Mouse (Mus musculus): ENCODE measurements around the gene Kif27. TPM values are rescaled to one million over a fixed set of nuclear protein-coding genes. Genes with fewer than 3 reads are reported as not detected.

Kif27 gene
- polyA plus RNA-seq, 1 experiment, result not detected

DNA sequence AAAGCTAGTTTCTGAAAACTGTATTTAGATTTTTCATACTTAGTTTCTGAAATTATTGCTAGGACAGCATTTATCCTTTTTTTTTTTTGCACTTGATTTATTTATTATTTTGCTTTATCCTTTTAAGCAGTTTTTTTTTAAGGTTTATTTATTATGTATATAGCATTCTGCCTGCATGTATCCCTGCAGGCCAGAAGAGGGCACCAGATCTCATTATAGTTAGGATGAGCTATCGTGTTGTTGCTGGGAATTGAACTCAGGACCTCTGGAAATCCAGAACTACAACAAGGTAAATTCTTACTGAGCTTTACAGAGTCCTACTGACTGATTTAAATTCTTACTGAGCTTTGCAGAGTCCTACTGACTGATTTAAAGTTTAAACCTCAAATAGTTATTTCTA is 105.7 kb downstream of the Kif27 start:
- no peak overlapping the region for H3K4me3 ChIP-seq (ENCODE audit: insufficient read depth, low read depth, low read length)
- WGBS, result 98% methylated on average over 1 of the region's 1 CpGs
- TF ChIP-seq CTCF (IDR thresholded peaks at IDR 0.05; ENCODE audit: insufficient read depth, low read depth, low read length), result no peak
- TF ChIP-seq POLR2A (IDR thresholded peaks at IDR 0.05; ENCODE audit: insufficient read depth, low read depth, low read length), result no peak
- no peak overlapping the region for H3K27ac ChIP-seq (ENCODE audit: insufficient read depth, low read depth, low read length)
- H3K4me1 ChIP-seq (ENCODE audit: control insufficient read depth, insufficient read depth, low read length), result no peaks in the 10 kb centered on the region

DNA sequence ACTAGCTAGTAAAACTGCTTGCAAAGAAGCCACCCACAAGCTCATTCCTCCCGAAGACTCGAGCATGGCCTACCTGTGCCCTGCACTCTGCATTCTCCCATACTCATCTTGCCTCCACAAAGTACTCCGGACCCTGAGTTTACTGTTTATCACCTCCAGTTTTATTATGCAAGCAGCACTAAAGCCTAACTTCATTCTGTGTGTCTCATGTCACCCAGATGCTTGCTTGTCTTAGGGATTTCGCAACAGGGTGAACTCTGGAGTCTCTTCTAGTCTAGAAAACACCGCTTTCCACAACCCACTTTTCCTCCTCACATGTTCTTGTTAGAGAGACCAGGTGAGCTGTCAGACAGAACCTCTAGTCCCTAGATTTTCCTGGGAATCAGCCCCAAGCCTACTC is 110.0 kb downstream of the Kif27 start:
- H3K4me3 ChIP-seq (ENCODE audit: insufficient read depth, low read depth, low read length), result no peak overlapping the region
- no peak overlapping the region for H3K27ac ChIP-seq (ENCODE audit: insufficient read depth, low read depth, low read length)
- H3K4me1 ChIP-seq (ENCODE audit: control insufficient read depth, insufficient read depth, low read length), result no peaks in the 10 kb centered on the region
- 94% methylated on average over 5 of the region's 5 CpGs for WGBS
- TF ChIP-seq CTCF (IDR thresholded peaks at IDR 0.05; ENCODE audit: insufficient read depth, low read depth, low read length) (no peak), POLR2A (IDR thresholded peaks at IDR 0.05; ENCODE audit: insufficient read depth, low read depth, low read length) (no peak)

Other genes starting within 250 kb of the Kif27 start
- gene Klhl3, start 245.5 kb downstream of the Kif27 start, polyA plus RNA-seq (2012; ENCODE audit: insufficient read depth, insufficient read length, low replicate concordance, missing spikeins), result not detected in 2 replicates
- gene Hnrnpa0, start 230.6 kb downstream of the Kif27 start, polyA plus RNA-seq (2012; ENCODE audit: insufficient read depth, insufficient read length, low replicate concordance, missing spikeins), result 114 TPM in 1 of 2 replicates, not detected in the other
- not detected in 2 replicates for gene Idnk, start 201.5 kb downstream of the Kif27 start, polyA plus RNA-seq (2012; ENCODE audit: insufficient read depth, insufficient read length, low replicate concordance, missing spikeins)
- 142 TPM in 1 of 2 replicates, not detected in the other for gene Ubqln1, start 143.5 kb downstream of the Kif27 start, polyA plus RNA-seq (2012; ENCODE audit: insufficient read depth, insufficient read length, low replicate concordance, missing spikeins)
- gene Gkap1, start 83.4 kb downstream of the Kif27 start, polyA plus RNA-seq (2012; ENCODE audit: insufficient read depth, insufficient read length, low replicate concordance, missing spikeins), result not detected in 2 replicates
- not detected in 2 replicates for gene 2210016F16Rik, start 26.1 kb upstream of the Kif27 start, polyA plus RNA-seq (2012; ENCODE audit: insufficient read depth, insufficient read length, low replicate concordance, missing spikeins)
- not detected in 2 replicates for gene Rmi1, start 43.1 kb upstream of the Kif27 start, polyA plus RNA-seq (2012; ENCODE audit: insufficient read depth, insufficient read length, low replicate concordance, missing spikeins)
- 1,477 and 1,573 TPM in 2 replicates for gene Hnrnpk, start 44.2 kb upstream of the Kif27 start, polyA plus RNA-seq (2012; ENCODE audit: insufficient read depth, insufficient read length, low replicate concordance, missing spikeins)